Mouse (Mus musculus) hindbrain, embryonic 12.5 days (tissue): Measurements from ENCODE around the gene Ier5l. TPM values are rescaled to one million over a fixed set of nuclear protein-coding genes. Genes with fewer than 3 reads are reported as not detected.

Experiments
- ATAC-seq: fragments of 200-750 bp; cut with Nextera tagmentation; 2 replicates; pipeline ENCODE4 v1.8.0; 2017; ENCODE audit warnings: moderate TSS enrichment; ENCODE audit not compliant: low FRiP score
- H3K27ac ChIP-seq: fragments of 300-500 bp; sonication (generic); 2 replicates; pipeline ENCODE4 v1.5.1; 2016; ENCODE audit warnings: mild to moderate bottlenecking
- H3K27me3 ChIP-seq: fragments of 300-500 bp; sonication (generic); 2 replicates; pipeline ENCODE4 v1.6.1; 2016; ENCODE audit warnings: mild to moderate bottlenecking
- H3K36me3 ChIP-seq: fragments of 300-500 bp; sonication (generic); 2 replicates; pipeline ENCODE4 v1.6.1; 2016; ENCODE audit warnings: mild to moderate bottlenecking
- H3K4me1 ChIP-seq: fragments of 300-500 bp; sonication (generic); 2 replicates; pipeline ENCODE4 v1.6.1; 2016
- H3K4me2 ChIP-seq: fragments of 300-500 bp; sonication (generic); replicated peaks from 2 replicates; pipeline ENCODE4 v1.6.1; 2016; ENCODE audit warnings: mild to moderate bottlenecking
- H3K4me3 ChIP-seq: fragments of 300-500 bp; sonication (generic); 2 replicates; pipeline ENCODE4 v1.5.1; 2016; ENCODE audit warnings: mild to moderate bottlenecking
- H3K9ac ChIP-seq: fragments of 300-500 bp; sonication (generic); 2 replicates; pipeline ENCODE4 v1.6.1; 2016; ENCODE audit warnings: mild to moderate bottlenecking, moderate library complexity
- H3K9me3 ChIP-seq: fragments of 300-500 bp; sonication (generic); replicated peaks from 2 replicates; pipeline ENCODE4 v1.6.1; 2016; ENCODE audit warnings: mild to moderate bottlenecking
- WGBS: fragments of 180-500 bp; shearing (Covaris S2); methylation state at CpG from one replicate; pipeline ENCODE4 v1.1.7; 2016; 5-methylcytosine and 5-hydroxymethylcytosine counted together
- polyA plus RNA-seq: library from polyadenylated mRNA; unstranded; fragments of >200 nt; fragmentation: Nextera tagmentation; extraction: Ambion mirVana; gene quantifications from 2 replicates; pipeline ENCODE4 v1.2.1, GENCODE M21; 2016

Ier5l gene
- polyA plus RNA-seq, 1 experiment from 2014 or later = 4.8 TPM

- Histone ChIP-seq H3K27ac (no peak overlapping the region), H3K36me3 (no peaks in the 10 kb centered on the region), H3K9me3 (no peaks in the 10 kb centered on the region), H3K4me2 (no peak overlapping the region), H3K27me3 (peaks cover 7% of the 10 kb centered on the region; the same call in 1 of the 2 replicates), H3K4me1 (peaks cover 9% of the 10 kb centered on the region), H3K4me3 (no peak overlapping the region), H3K9ac (no peak overlapping the region)
- no peak for ATAC-seq
- 71% methylated on average over 1 of the region's 1 CpGs for WGBS
Measured at GRCm38 (mm10) chr2:30478526-30478925, 4.5 kb upstream of the Ier5l start.

- WGBS = 59% methylated on average over 2 of the region's 2 CpGs
- no peak overlapping the region for H3K9ac ChIP-seq
Measured at GRCm38 (mm10) chr2:30476241-30476640, 2.2 kb upstream of the Ier5l start.

GRCm38 (mm10) chr2:30475457-30475856 is 1.4 kb upstream of the Ier5l start:
- Histone ChIP-seq H3K27ac (no peak overlapping the region), H3K4me1 (peaks cover 20% of the 10 kb centered on the region), H3K4me3 (no peak overlapping the region), H3K36me3 (no peaks in the 10 kb centered on the region), H3K9ac (no peak overlapping the region), H3K27me3 (peaks cover 7% of the 10 kb centered on the region; the same call in 1 of the 2 replicates), H3K4me2 (no peak overlapping the region), H3K9me3 (no peaks in the 10 kb centered on the region)
- WGBS = 86% methylated on average over 7 of the region's 7 CpGs
- ATAC-seq = no peak

More at GRCm38 (mm10) chr2:30476241-30476640, 2.2 kb upstream of the Ier5l start:
- Histone ChIP-seq H3K9me3 (no peaks in the 10 kb centered on the region), H3K4me1 (peaks cover 13% of the 10 kb centered on the region), H3K4me2 (no peak overlapping the region), H3K36me3 (no peaks in the 10 kb centered on the region), H3K27ac (no peak overlapping the region), H3K4me3 (no peak overlapping the region), H3K27me3 (peaks cover 7% of the 10 kb centered on the region; the same call in 1 of the 2 replicates)
- ATAC-seq = no peak

GRCm38 (mm10) chr2:30474776-30475175 is 757 bp upstream of the Ier5l start:
- H3K4me2 ChIP-seq = peak overlapping the region; percentile 89
- H3K27ac ChIP-seq = no peak overlapping the region
- peaks cover 7% of the 10 kb centered on the region; the same call in 1 of the 2 replicates for H3K27me3 ChIP-seq
- 20% methylated on average over 4 of the region's 4 CpGs for WGBS
- no peaks in the 10 kb centered on the region for H3K36me3 ChIP-seq
- H3K9me3 ChIP-seq = no peaks in the 10 kb centered on the region
- H3K4me1 ChIP-seq = peaks cover 25% of the 10 kb centered on the region
- H3K4me3 ChIP-seq = peak overlapping the region; percentile 95
- no peak for ATAC-seq
- no peak overlapping the region for H3K9ac ChIP-seq

GRCm38 (mm10) chr2:30473431-30474031 is 488 bp downstream of the Ier5l start:
- Histone ChIP-seq H3K4me2 (peak overlapping the region; percentile 89), H3K9me3 (no peaks in the 10 kb centered on the region), H3K27me3 (peaks cover 7% of the 10 kb centered on the region; the same call in 1 of the 2 replicates), H3K36me3 (no peaks in the 10 kb centered on the region), H3K27ac (peak overlapping the region; percentile 95), H3K4me1 (peaks cover 35% of the 10 kb centered on the region), H3K4me3 (peak overlapping the region; percentile 95), H3K9ac (peak overlapping the region; percentile 99)
- under 1% methylated on average over 62 of the region's 80 CpGs for WGBS
- peak; percentile 51 for ATAC-seq

- Histone ChIP-seq H3K27me3 (peaks cover 7% of the 10 kb centered on the region; the same call in 1 of the 2 replicates), H3K4me3 (peak overlapping the region; percentile 95), H3K27ac (peak overlapping the region; percentile 95), H3K9ac (peak overlapping the region; percentile 99), H3K9me3 (no peaks in the 10 kb centered on the region), H3K36me3 (no peaks in the 10 kb centered on the region), H3K4me2 (peak overlapping the region; percentile 89), H3K4me1 (peaks cover 36% of the 10 kb centered on the region)
- under 1% methylated on average over 58 of the region's 60 CpGs for WGBS
- no peak for ATAC-seq
Measured at GRCm38 (mm10) chr2:30472731-30473351, 1.2 kb downstream of the Ier5l start.

GRCm38 (mm10) chr2:30471795-30472720 is 2.0 kb downstream of the Ier5l start:
- H3K4me2 ChIP-seq = peak overlapping the region; percentile 89

GRCm38 (mm10) chr2:30471051-30471450 is 3.0 kb downstream of the Ier5l start:
- Histone ChIP-seq H3K9ac (peak overlapping the region; percentile 99), H3K27ac (peak overlapping the region; percentile 95), H3K9me3 (no peaks in the 10 kb centered on the region), H3K4me2 (peak overlapping the region; percentile 89), H3K4me3 (peak overlapping the region; percentile 95), H3K4me1 (peaks cover 40% of the 10 kb centered on the region), H3K27me3 (peaks cover 7% of the 10 kb centered on the region; the same call in 1 of the 2 replicates), H3K36me3 (no peaks in the 10 kb centered on the region)
- 3% methylated on average over 7 of the region's 8 CpGs for WGBS
- no peak for ATAC-seq

More at GRCm38 (mm10) chr2:30471795-30472720, 2.0 kb downstream of the Ier5l start:
- Histone ChIP-seq H3K4me1 (peaks cover 40% of the 10 kb centered on the region), H3K36me3 (no peaks in the 10 kb centered on the region), H3K9ac (peak overlapping the region; percentile 99), H3K4me3 (peak overlapping the region; percentile 95), H3K27ac (peak overlapping the region; percentile 95), H3K27me3 (peaks cover 7% of the 10 kb centered on the region; the same call in 1 of the 2 replicates), H3K9me3 (no peaks in the 10 kb centered on the region)
- no peak for ATAC-seq
- under 1% methylated on average over 49 of the region's 51 CpGs for WGBS

GRCm38 (mm10) chr2:30470143-30470946 is 3.7 kb downstream of the Ier5l start:
- H3K27me3 ChIP-seq = peaks cover 3% of the 10 kb centered on the region; the same call in 1 of the 2 replicates
- no peaks in the 10 kb centered on the region for H3K9me3 ChIP-seq
- WGBS = under 1% methylated on average over 46 of the region's 46 CpGs
- H3K9ac ChIP-seq = peak overlapping the region; percentile 82
- peaks cover 40% of the 10 kb centered on the region for H3K4me1 ChIP-seq
- H3K4me2 ChIP-seq = peak overlapping the region; percentile 89
- ATAC-seq = no peak
- peak overlapping the region; percentile 95 for H3K4me3 ChIP-seq
- no peaks in the 10 kb centered on the region for H3K36me3 ChIP-seq
- H3K27ac ChIP-seq = peak overlapping the region; percentile 95

GRCm38 (mm10) chr2:30469796-30470142 is 4.2 kb downstream of the Ier5l start:
- under 1% methylated on average over 19 of the region's 19 CpGs for WGBS
- Histone ChIP-seq H3K27ac (peak overlapping the region; percentile 95), H3K9me3 (no peaks in the 10 kb centered on the region), H3K4me3 (peak overlapping the region; percentile 95), H3K27me3 (no peaks in the 10 kb centered on the region), H3K36me3 (no peaks in the 10 kb centered on the region), H3K4me1 (peaks cover 36% of the 10 kb centered on the region), H3K9ac (peak overlapping the region; percentile 82), H3K4me2 (peak overlapping the region; percentile 89)
- peak; percentile 9 for ATAC-seq

GRCm38 (mm10) chr2:30469009-30469408 is 5.0 kb downstream of the Ier5l start:
- Histone ChIP-seq H3K4me2 (peak overlapping the region; percentile 89), H3K4me1 (peaks cover 37% of the 10 kb centered on the region), H3K36me3 (no peaks in the 10 kb centered on the region), H3K27ac (peak overlapping the region; percentile 49; the same call in 1 of the 2 replicates), H3K4me3 (no peak overlapping the region), H3K9me3 (no peaks in the 10 kb centered on the region), H3K9ac (peak overlapping the region; percentile 82), H3K27me3 (no peaks in the 10 kb centered on the region)
- ATAC-seq = no peak
- 50% methylated on average over 6 of the region's 6 CpGs for WGBS
